Mouse (Mus musculus): ENCODE results near the gene Lpcat3. TPM values are rescaled to one million over a fixed set of nuclear protein-coding genes. Genes with fewer than 3 reads are reported as not detected.

Gene Lpcat3
- 48.3 and 54.5 TPM in 2 replicates for polyA plus RNA-seq (2012; rRNA removed)

DNA sequence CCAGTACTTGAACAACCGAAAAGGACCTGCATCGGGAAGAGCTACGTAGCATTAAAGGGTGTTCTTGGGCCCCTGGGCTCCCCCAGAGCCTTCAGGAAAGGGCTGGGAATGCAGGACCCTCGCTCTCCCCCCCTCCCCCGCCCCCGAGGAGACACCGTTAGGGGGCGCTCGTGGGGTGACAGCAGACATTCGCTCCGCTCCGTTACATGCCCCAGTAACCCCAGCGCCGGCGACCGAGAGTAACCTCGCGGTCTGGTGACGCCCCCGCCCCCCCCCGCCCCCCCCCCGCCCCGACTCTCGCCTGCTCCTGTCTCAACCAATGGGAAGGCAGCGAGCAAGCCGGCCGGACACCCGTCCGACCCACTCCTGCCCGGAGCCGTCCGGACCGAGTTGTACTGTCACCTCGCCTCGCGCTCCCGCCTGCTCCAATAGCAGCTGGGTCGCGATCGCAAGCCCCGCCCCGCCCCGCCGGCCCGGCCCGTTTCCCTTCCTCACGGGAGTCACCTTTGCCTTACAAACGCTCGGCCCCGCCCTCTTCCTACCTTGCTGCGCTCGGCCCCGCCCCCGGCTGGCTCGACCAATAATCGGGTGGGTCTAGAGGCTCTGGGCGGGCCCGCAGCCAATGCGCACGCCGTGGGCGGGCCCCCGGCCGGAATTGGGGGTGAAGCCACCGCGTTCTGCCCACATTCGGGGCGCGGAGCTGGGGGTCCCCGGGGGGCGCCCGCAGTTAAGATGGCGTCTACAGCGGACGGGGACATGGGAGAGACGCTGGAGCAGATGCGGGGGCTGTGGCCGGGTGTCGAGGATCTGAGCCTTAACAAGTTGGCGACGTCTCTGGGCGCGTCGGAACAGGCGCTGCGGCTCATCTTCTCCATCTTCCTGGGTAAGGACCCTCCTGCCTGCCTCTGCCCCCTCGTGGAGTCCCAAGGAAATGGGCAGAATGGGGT lies at the start of gene Lpcat3:
Gene Lpcat3 (plus strand): TSS at position 551 of the 947 bp plus-strand sequence.

GRCm38 (mm10) chr6:124635985-124636384 lies 26.8 kb upstream of the Lpcat3 start, which contains the start of gene C1s2:
TSS of gene C1s2 (minus strand) at chr6:124636085.

DNA sequence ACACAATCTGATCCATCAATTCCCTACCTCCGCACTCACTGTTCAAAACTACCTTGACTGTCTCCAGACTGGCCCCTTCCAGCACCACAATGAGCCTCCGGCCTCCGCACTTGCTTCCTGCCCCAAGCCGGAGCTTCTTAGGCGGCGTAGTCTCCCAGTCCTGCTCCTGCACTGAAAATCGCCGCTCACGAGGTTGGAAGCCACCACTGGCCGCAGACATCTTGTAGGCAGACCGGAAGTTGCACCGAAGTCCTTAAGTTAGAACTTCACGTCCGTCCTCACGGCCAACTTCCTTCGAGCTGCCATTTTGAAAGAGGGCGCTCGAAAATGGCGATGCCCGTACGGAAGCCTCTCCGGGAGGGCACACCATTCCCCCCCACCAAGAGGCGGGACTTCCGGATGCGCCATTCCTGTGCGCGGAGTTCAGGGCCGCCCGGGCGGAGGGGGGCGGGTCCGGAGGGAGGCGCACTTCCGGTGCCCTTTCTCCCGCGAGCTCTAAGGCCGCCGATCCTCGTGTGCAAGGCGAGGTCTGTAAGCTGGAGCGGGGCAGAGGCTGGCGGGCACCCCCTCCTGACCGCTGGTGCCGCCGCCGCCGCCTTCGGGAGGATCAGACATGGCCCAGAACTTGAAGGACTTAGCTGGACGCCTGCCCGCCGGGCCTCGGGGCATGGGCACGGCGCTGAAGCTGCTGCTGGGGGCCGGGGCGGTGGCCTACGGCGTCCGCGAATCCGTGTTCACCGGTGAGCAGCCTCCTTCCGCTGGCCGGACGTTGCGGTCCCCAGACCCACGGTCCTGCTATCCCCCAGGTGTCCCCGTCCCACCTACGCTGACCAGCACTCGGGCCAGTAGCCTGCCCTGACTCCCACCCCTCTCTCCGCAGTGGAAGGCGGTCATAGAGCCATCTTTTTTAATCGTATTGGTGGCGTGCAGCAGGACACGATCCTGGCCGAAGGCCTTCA lies 49.3 kb downstream of the Lpcat3 start, which contains the start of the genes Emg1 and Phb2:
Gene Emg1 (minus strand): TSS at position 355 of the 959 bp plus-strand sequence.
Gene Phb2 (plus strand): TSS at position 513 of the 959 bp plus-strand sequence.

DNA sequence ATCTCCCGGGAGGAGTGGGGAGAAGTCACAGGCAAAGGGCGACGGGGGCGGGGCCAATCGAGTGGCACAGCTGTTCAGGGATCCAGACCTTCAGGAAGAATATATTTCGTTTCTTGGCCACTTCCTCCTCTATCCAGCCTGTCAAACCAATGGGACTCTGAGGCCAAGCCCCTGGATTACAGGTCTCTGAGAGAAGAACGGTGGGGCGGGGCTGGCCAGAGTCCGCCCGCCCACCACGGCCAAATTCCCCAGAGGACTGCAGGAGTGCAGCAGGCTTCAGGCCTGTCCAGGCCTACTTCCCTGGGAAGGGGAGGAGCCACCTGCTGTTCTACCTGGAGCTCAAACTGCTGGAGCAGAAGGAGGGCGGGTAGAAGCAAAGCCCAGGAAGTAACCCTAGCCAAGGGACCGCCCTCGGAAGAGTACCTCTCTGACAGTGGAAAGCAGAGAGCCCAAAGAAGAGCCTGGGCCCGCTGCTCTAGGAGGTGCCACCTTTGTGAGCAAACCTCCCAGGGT lies 75.7 kb downstream of the Lpcat3 start, which contains the start of gene Ptpn6:
Gene Ptpn6 (minus strand): TSS at position 204 of the 513 bp plus-strand sequence.

GRCm38 (mm10) chr6:124740888-124741761 lies 78.3 kb downstream of the Lpcat3 start, which contains the start of gene Grcc10:
TSS of gene Grcc10 (minus strand) at chr6:124741374.

Other genes starting within 250 kb of the Lpcat3 start
- gene Pex5, start 248.0 kb upstream of the Lpcat3 start, polyA plus RNA-seq (2012; rRNA removed): 91.5 and 93.4 TPM in 2 replicates
- gene Clstn3, start 198.2 kb upstream of the Lpcat3 start, polyA plus RNA-seq (2012; rRNA removed): 120 and 128 TPM in 2 replicates
- 0.08 and 0.22 TPM in 2 replicates for gene C1rl, start 169.9 kb upstream of the Lpcat3 start, polyA plus RNA-seq (2012; rRNA removed)
- gene C1ra, start 150.6 kb upstream of the Lpcat3 start, polyA plus RNA-seq (2012; rRNA removed): 0.40 and 0.65 TPM in 2 replicates
- 1.8 and 2.3 TPM in 2 replicates for gene C1s1, start 120.7 kb upstream of the Lpcat3 start, polyA plus RNA-seq (2012; rRNA removed)
- not detected in 2 replicates for gene C1rb, start 92.7 kb upstream of the Lpcat3 start, polyA plus RNA-seq (2012; rRNA removed)
- 0.74 and 0.79 TPM in 2 replicates for gene C1s2, start 26.9 kb upstream of the Lpcat3 start, polyA plus RNA-seq (2012; rRNA removed)
- 93.9 and 100 TPM in 2 replicates for gene Emg1, start 49.2 kb downstream of the Lpcat3 start, polyA plus RNA-seq (2012; rRNA removed)
- gene Phb2, start 49.3 kb downstream of the Lpcat3 start, polyA plus RNA-seq (2012; rRNA removed): 139 and 149 TPM in 2 replicates
- 2.6 and 2.9 TPM in 2 replicates for gene Ptpn6, start 75.7 kb downstream of the Lpcat3 start, polyA plus RNA-seq (2012; rRNA removed)
- 564 and 575 TPM in 2 replicates for gene Grcc10, start 78.3 kb downstream of the Lpcat3 start, polyA plus RNA-seq (2012; rRNA removed)
- not detected in 2 replicates for gene Gm45234, start 93.0 kb downstream of the Lpcat3 start, polyA plus RNA-seq (2012; rRNA removed)
- 53.4 and 64.6 TPM in 2 replicates for gene Atn1, start 93.5 kb downstream of the Lpcat3 start, polyA plus RNA-seq (2012; rRNA removed)
- 119 and 125 TPM in 2 replicates for gene Eno2, start 106.6 kb downstream of the Lpcat3 start, polyA plus RNA-seq (2012; rRNA removed)
- 8.5 and 10.6 TPM in 2 replicates for gene Lrrc23, start 116.7 kb downstream of the Lpcat3 start, polyA plus RNA-seq (2012; rRNA removed)
- gene Spsb2, start 145.6 kb downstream of the Lpcat3 start, polyA plus RNA-seq (2012; rRNA removed): 4.8 and 7.0 TPM in 2 replicates
- gene Tpi1, start 151.3 kb downstream of the Lpcat3 start, polyA plus RNA-seq (2012; rRNA removed): 410 and 448 TPM in 2 replicates
- 147 and 151 TPM in 2 replicates for gene Usp5, start 166.5 kb downstream of the Lpcat3 start, polyA plus RNA-seq (2012; rRNA removed)
- gene Cdca3, start 166.5 kb downstream of the Lpcat3 start, polyA plus RNA-seq (2012; rRNA removed): 23.5 and 24.3 TPM in 2 replicates
- gene Gnb3, start 177.2 kb downstream of the Lpcat3 start, polyA plus RNA-seq (2012; rRNA removed): 0.63 and 2.5 TPM in 2 replicates
- gene P3h3, start 194.7 kb downstream of the Lpcat3 start, polyA plus RNA-seq (2012; rRNA removed): 140 and 149 TPM in 2 replicates
- 132 and 136 TPM in 2 replicates for gene Gpr162, start 201.0 kb downstream of the Lpcat3 start, polyA plus RNA-seq (2012; rRNA removed)
- 0.13 and 0.17 TPM in 2 replicates for gene Cd4, start 225.2 kb downstream of the Lpcat3 start, polyA plus RNA-seq (2012; rRNA removed)
- gene Lag3, start 248.7 kb downstream of the Lpcat3 start, polyA plus RNA-seq (2012; rRNA removed): 2.9 and 3.3 TPM in 2 replicates

Measured in central nervous system, embryonic 18 days (tissue).